Mouse (Mus musculus): ENCODE results near the gene Ubc. TPM values are rescaled to one million over a fixed set of nuclear protein-coding genes. Genes with fewer than 3 reads are reported as not detected.

Ubc gene
- polyA plus RNA-seq, 1 experiment from 2014 or later: 840 TPM

DNA sequence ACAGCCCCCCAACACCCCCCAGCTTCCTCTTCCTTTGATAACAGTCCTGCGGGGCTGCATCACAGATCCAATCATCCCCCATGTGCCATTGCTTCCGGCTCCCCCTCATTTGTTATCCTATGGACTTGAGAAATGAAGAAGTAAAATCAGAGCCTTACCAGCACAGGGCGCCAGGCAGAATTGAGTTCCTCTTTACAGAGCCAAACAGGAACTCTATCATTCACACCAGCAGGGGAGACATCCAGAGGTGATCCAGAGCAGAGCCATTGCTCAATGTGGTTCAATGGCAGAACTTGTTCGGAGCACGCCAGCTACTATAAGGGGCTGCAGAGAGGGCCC lies 31.8 kb downstream of the Ubc start:
- Histone ChIP-seq H3K36me3 (no peaks in the 10 kb centered on the region), H3K9ac (no peak overlapping the region), H3K4me3 (no peak overlapping the region), H3K4me2 (peak overlapping the region; percentile 35), H3K27ac (ENCODE audit: poor library complexity, severe bottlenecking) (peak overlapping the region; percentile 38; the same call in 1 of the 2 replicates), H3K9me3 (replicated peaks) (peaks cover 3% of the 10 kb centered on the region; the same call in 1 of the 2 replicates), H3K27me3 (replicated peaks) (no peaks in the 10 kb centered on the region), H3K4me1 (replicated peaks) (peaks cover 5% of the 10 kb centered on the region; the same call in 1 of the 2 replicates)
- 60% methylated on average over 5 of the region's 5 CpGs for WGBS
- no peak for ATAC-seq (ENCODE audit: insufficient number of reproducible peaks, low FRiP score)

DNA sequence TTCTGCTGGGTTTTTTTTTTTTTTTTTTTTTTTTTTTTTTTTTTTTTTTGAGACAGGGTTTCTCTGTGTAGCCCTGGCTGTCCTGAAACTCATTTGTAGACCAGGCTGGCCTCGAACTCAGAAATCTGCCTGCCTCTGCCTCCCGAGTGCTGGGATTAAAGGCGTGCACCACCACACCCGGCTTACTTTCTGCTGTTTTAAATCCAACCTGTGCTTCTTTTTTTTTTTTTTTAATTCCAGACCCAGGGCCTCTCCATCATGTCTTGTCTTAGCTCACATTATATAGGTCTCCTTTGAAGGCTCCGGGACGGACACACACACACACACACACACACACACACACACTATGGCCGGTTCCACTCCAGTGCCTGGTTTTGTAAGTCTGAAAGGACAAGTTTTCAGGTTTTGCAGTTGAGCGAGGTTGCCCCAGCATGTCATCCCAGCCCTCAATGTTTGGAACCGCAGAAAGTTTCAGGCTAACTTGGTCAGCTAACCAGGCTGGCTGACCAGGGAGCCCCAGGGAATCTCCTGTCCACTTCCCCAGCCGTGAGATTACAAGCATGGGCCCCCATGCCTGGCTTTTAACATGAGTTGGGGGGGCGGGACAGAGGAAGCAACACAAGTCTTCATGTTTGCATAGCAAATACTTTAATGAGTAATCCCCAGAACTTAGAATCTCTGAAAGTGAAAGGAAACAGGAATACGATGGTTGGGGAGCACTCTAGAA lies 32.3 kb downstream of the Ubc start:
- peaks cover 9% of the 10 kb centered on the region; the same call in 1 of the 2 replicates for H3K9me3 ChIP-seq (replicated peaks)
- H3K9ac ChIP-seq: no peak overlapping the region
- 73% methylated on average over 12 of the region's 12 CpGs for WGBS
- H3K36me3 ChIP-seq: no peaks in the 10 kb centered on the region
- H3K4me1 ChIP-seq (replicated peaks): peaks cover 5% of the 10 kb centered on the region; the same call in 1 of the 2 replicates
- peak overlapping the region; percentile 35 for H3K4me2 ChIP-seq
- ATAC-seq (ENCODE audit: insufficient number of reproducible peaks, low FRiP score): no peak
- no peak overlapping the region for H3K4me3 ChIP-seq
- H3K27me3 ChIP-seq (replicated peaks): no peaks in the 10 kb centered on the region
- peak overlapping the region; percentile 38; the same call in 1 of the 2 replicates for H3K27ac ChIP-seq (ENCODE audit: poor library complexity, severe bottlenecking)

DNA sequence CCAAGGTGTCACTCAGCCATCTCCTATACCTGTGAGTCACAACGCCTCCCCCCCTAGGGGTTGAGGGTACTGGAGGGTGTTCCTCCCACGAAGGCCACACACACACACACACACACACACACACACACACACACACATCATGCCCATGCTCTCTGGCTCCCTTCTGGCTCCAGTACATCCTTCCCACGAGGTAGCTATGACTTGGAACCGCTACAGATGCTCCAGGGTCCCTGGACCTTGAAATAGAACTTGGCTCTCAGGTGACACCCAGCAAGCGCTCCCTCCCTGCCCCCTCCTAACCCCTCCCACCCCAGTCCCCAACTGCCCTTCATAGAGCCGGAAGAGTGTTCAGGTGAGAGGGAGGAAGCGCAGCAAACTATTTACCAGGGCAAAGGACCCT lies 34.4 kb downstream of the Ubc start:
- ATAC-seq (ENCODE audit: insufficient number of reproducible peaks, low FRiP score): no peak
- Histone ChIP-seq H3K4me3 (no peak overlapping the region), H3K9me3 (replicated peaks) (peaks cover 9% of the 10 kb centered on the region; the same call in 1 of the 2 replicates), H3K27ac (ENCODE audit: poor library complexity, severe bottlenecking) (no peak overlapping the region), H3K9ac (no peak overlapping the region), H3K4me2 (no peak overlapping the region), H3K4me1 (replicated peaks) (peaks cover 5% of the 10 kb centered on the region; the same call in 1 of the 2 replicates), H3K36me3 (no peaks in the 10 kb centered on the region), H3K27me3 (replicated peaks) (no peaks in the 10 kb centered on the region)
- 25% methylated on average over 7 of the region's 7 CpGs for WGBS

DNA sequence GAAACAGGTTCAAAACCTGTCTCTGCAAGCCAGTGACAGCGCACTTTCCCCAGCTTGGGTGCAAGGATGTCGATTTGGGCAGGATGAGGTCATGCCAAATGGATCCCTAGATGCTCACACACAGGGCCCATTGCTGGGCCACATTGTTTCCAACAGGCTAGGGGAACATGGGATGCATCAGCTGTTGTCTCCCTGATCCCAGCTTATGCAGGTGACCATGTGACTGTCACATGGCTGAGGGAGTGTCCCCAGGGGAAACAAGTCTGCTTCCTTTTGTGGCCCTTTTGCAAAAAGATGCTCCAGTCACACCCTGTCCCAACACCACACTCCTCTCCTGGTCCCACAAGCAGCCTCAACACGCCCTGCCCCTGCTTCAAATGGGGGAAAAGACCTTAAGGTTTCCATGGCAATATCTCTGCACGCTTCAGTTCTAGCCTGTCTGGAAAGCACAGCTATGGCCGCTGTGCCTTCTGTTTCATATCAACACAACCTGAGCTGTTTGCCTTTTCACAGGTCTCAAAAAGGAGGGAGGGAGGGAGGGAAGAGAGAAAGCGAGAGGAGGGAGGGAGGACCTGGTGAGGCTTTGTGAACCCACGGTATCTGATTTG lies 35.0 kb downstream of the Ubc start:
- Histone ChIP-seq H3K9ac (no peak overlapping the region), H3K9me3 (replicated peaks) (peaks cover 9% of the 10 kb centered on the region; the same call in 1 of the 2 replicates), H3K4me2 (no peak overlapping the region), H3K4me3 (no peak overlapping the region), H3K4me1 (replicated peaks) (peaks cover 5% of the 10 kb centered on the region; the same call in 1 of the 2 replicates), H3K27me3 (replicated peaks) (no peaks in the 10 kb centered on the region), H3K36me3 (no peaks in the 10 kb centered on the region), H3K27ac (ENCODE audit: poor library complexity, severe bottlenecking) (no peak overlapping the region)
- ATAC-seq (ENCODE audit: insufficient number of reproducible peaks, low FRiP score): no peak
- WGBS: 50% methylated on average over 7 of the region's 7 CpGs

DNA sequence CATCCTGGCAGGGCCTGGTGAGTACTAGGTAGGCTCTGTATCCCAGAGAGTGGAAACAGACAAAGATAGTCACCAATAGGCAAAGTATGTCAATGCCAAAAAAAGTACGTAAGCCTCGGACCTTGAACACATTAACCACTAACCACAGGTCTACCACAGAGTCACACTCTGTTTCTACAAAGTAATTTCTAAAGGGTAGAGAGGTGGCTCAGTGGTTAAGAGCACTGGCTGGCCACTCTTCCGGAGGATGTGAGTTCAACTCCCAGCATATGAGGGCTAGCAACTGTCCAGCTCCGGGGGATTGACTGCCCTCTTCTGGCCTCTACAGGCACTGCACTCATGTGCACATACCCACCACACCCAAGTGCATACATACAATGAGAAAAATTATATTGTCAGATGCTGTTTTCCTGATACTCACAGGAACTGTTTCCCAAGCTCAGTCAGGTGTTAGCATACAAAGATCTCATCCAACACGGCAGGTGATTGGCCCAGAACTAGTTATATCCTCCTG lies 37.2 kb downstream of the Ubc start:
- ATAC-seq (ENCODE audit: insufficient number of reproducible peaks, low FRiP score): no peak
- whole genome bisulfite sequencing: 93% methylated on average over 5 of the region's 5 CpGs

DNA sequence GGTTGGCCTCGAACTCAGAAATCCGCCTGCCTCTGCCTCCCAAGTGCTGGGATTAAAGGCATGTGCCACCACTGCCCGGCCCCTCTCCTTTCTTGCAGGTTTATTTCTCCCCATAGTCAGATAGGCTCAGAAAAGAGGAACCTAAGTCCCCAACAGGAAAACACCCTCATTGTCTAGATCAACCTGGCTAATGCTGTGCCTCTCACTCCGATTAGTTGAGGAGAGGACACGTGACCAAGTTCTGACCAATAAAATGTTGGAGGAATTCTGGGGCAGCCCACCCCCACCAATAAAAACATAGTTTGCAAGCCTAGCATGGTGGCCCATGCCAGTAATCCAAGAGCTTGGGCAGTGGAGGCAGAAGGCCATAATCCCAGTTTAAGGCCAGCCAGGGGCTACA lies 38.1 kb downstream of the Ubc start:
- 85% methylated on average over 5 of the region's 5 CpGs for WGBS
- Histone ChIP-seq H3K27ac (ENCODE audit: poor library complexity, severe bottlenecking) (no peak overlapping the region), H3K36me3 (no peaks in the 10 kb centered on the region), H3K27me3 (replicated peaks) (no peaks in the 10 kb centered on the region), H3K4me1 (replicated peaks) (peaks cover 5% of the 10 kb centered on the region; the same call in 1 of the 2 replicates), H3K9ac (no peak overlapping the region), H3K9me3 (replicated peaks) (peaks cover 6% of the 10 kb centered on the region; the same call in 1 of the 2 replicates), H3K4me2 (no peak overlapping the region), H3K4me3 (no peak overlapping the region)
- no peak; the same call in 1 of the 2 replicates for ATAC-seq (ENCODE audit: insufficient number of reproducible peaks, low FRiP score)

More for the DNA sequence above, 37.2 kb downstream of the Ubc start:
- H3K4me3 ChIP-seq: no peak overlapping the region
- H3K4me2 ChIP-seq: no peak overlapping the region
- H3K9ac ChIP-seq: no peak overlapping the region
- H3K4me1 ChIP-seq (replicated peaks): peaks cover 5% of the 10 kb centered on the region; the same call in 1 of the 2 replicates
- H3K9me3 ChIP-seq (replicated peaks): peaks cover 6% of the 10 kb centered on the region; the same call in 1 of the 2 replicates
- H3K27ac ChIP-seq (ENCODE audit: poor library complexity, severe bottlenecking): no peak overlapping the region
- no peaks in the 10 kb centered on the region for H3K27me3 ChIP-seq (replicated peaks)
- H3K36me3 ChIP-seq: no peaks in the 10 kb centered on the region

DNA sequence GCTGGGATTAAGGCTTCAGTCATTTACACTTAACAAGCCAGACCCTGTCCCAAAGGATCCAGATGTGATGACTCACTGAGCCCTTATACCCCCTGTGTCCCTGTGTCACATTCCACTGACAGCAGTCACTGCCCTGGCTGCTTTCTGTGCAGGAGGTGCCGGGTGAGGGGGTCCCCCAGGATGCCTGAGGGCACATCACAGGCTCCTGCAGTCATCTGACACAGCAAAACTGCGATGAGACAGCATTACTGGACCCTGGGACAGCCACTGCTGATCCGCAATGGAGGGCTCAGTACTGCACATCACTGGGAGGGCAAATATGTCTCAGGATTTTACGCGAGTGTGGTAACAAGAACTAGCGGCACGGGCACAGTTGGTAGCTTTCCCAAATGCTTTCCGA lies 38.9 kb downstream of the Ubc start:
- ATAC-seq (ENCODE audit: insufficient number of reproducible peaks, low FRiP score): no peak
- Histone ChIP-seq H3K27me3 (replicated peaks) (no peaks in the 10 kb centered on the region), H3K4me2 (no peak overlapping the region), H3K4me3 (no peak overlapping the region), H3K36me3 (no peaks in the 10 kb centered on the region), H3K9ac (no peak overlapping the region), H3K9me3 (replicated peaks) (peaks cover 6% of the 10 kb centered on the region; the same call in 1 of the 2 replicates), H3K4me1 (replicated peaks) (peaks cover 5% of the 10 kb centered on the region; the same call in 1 of the 2 replicates), H3K27ac (ENCODE audit: poor library complexity, severe bottlenecking) (no peak overlapping the region)
- WGBS: 71% methylated on average over 8 of the region's 8 CpGs

DNA sequence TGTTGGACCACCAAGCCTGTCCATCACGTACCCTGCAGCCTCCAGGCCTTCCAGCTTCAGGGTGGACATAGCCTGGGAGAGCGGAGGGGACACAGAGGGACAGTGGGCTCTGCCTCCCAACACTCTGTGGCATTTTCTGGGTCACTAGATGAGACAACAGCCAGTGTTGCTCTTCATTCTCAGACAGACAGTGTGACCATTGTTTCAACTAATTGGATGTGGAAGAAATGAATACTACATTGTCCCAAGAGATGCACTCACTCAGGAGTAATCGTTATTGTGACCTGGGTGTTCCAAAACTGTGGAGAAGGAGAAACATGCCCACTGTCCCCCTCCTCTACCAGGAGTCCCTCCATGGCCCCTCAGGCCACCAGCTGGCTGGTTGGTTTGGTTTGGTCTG lies 40.6 kb downstream of the Ubc start:
- peaks cover 6% of the 10 kb centered on the region; the same call in 1 of the 2 replicates for H3K9me3 ChIP-seq (replicated peaks)
- H3K27me3 ChIP-seq (replicated peaks): no peaks in the 10 kb centered on the region
- H3K36me3 ChIP-seq: no peaks in the 10 kb centered on the region
- H3K4me3 ChIP-seq: no peak overlapping the region
- H3K4me1 ChIP-seq (replicated peaks): no peaks in the 10 kb centered on the region
- no peak overlapping the region for H3K27ac ChIP-seq (ENCODE audit: poor library complexity, severe bottlenecking)
- WGBS: 82% methylated on average over 3 of the region's 3 CpGs
- no peak overlapping the region for H3K9ac ChIP-seq
- no peak overlapping the region for H3K4me2 ChIP-seq
- ATAC-seq (ENCODE audit: insufficient number of reproducible peaks, low FRiP score): no peak

DNA sequence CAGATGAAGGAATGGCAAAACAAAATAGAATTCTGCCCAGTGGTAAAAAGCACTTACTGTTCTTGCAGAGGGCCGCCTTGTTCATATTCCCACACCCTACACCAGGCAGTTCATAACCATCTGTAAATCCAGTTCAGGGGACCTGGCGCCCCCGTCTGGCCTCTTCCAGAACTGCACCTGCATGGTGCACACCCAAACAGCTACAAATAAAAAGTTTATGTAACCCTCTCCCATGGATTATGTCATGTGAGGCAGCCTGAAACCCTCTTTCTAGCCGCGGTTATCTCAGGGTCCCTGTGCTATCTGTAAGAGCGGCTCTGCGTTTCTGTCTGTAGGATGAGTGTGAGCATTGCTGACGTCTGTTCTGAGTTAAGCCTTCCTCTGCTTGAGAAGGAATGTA lies 41.5 kb downstream of the Ubc start:
- peaks cover 6% of the 10 kb centered on the region; the same call in 1 of the 2 replicates for H3K9me3 ChIP-seq (replicated peaks)
- no peak overlapping the region for H3K4me3 ChIP-seq
- H3K27me3 ChIP-seq (replicated peaks): no peaks in the 10 kb centered on the region
- no peaks in the 10 kb centered on the region for H3K4me1 ChIP-seq (replicated peaks)
- no peaks in the 10 kb centered on the region for H3K36me3 ChIP-seq
- 16% methylated on average over 8 of the region's 8 CpGs for WGBS
- ATAC-seq (ENCODE audit: insufficient number of reproducible peaks, low FRiP score): no peak
- H3K27ac ChIP-seq (ENCODE audit: poor library complexity, severe bottlenecking): no peak overlapping the region
- no peak overlapping the region for H3K9ac ChIP-seq
- no peak overlapping the region for H3K4me2 ChIP-seq

DNA sequence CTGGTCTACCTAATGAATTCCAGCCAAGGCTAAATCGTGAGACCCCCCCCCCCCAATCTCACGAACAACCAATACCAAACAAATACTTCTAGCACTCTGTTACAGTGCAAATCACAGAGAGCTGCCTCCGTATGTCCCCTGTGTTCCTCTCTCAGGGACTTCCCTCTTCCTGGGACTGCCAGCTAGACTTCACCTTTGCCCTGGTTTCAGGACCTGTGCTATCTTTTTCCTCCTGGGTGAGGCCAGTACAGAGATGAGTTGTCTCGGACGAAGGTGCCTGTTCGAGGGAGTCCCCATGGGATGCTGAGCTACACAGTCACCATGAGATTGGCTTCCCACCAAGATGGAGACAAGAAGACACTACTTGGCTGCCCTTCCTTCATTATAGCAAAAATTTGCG lies 41.9 kb downstream of the Ubc start:
- WGBS: 67% methylated on average over 7 of the region's 7 CpGs
- no peak overlapping the region for H3K27ac ChIP-seq (ENCODE audit: poor library complexity, severe bottlenecking)
- H3K9ac ChIP-seq: no peak overlapping the region
- H3K4me1 ChIP-seq (replicated peaks): no peaks in the 10 kb centered on the region
- H3K4me2 ChIP-seq: no peak overlapping the region
- H3K9me3 ChIP-seq (replicated peaks): peaks cover 4% of the 10 kb centered on the region; the same call in 1 of the 2 replicates
- no peak for ATAC-seq (ENCODE audit: insufficient number of reproducible peaks, low FRiP score)
- no peaks in the 10 kb centered on the region for H3K36me3 ChIP-seq
- H3K4me3 ChIP-seq: no peak overlapping the region
- H3K27me3 ChIP-seq (replicated peaks): no peaks in the 10 kb centered on the region

DNA sequence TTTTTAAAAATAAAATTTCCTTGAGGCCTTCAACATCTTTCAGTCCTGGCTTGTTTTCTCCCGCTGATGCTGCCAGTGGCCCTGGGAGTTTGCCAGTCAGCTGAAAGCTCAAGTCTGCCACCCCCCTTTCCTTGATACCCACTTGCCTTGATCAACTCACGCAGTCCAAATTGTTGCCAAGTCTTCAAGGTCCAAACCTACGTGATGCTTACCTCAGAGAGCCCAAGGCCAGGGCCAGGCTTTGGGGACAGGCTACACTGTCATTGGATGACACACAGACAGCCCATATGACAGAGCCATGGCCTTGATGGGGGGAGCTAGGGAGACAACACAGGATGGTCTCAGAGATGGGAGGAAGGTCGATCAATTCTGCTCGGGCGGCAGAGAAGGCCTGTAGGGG lies 45.7 kb downstream of the Ubc start:
- Histone ChIP-seq H3K4me3 (no peak overlapping the region), H3K4me2 (no peak overlapping the region), H3K4me1 (replicated peaks) (peaks cover 18% of the 10 kb centered on the region), H3K9ac (no peak overlapping the region), H3K27ac (ENCODE audit: poor library complexity, severe bottlenecking) (no peak overlapping the region), H3K9me3 (replicated peaks) (no peaks in the 10 kb centered on the region), H3K36me3 (no peaks in the 10 kb centered on the region), H3K27me3 (replicated peaks) (no peaks in the 10 kb centered on the region)
- 91% methylated on average over 6 of the region's 6 CpGs for WGBS
- no peak for ATAC-seq (ENCODE audit: insufficient number of reproducible peaks, low FRiP score)
